Mouse (Mus musculus) C2C12 (cell line): ENCODE measurements around the gene Exoc8. TPM values are rescaled to one million over a fixed set of nuclear protein-coding genes. Genes with fewer than 3 reads are reported as not detected.

ENCODE experiments used
- H3K27me3 ChIP-seq: one replicate; pipeline ENCODE4 v1.6.1; 2011; ENCODE audit not compliant: control insufficient read depth, insufficient read depth, insufficient read length
- H3K36me3 ChIP-seq: one replicate; pipeline ENCODE4 v1.6.1; 2011; ENCODE audit not compliant: control insufficient read depth, insufficient read depth
- H3K4me3 ChIP-seq: one replicate; pipeline ENCODE4 v1.5.1; 2011; ENCODE audit warnings: mild to moderate bottlenecking, control low read depth; ENCODE audit not compliant: poor library complexity, insufficient read depth, severe bottlenecking
- H3K79me2 ChIP-seq: one replicate; pipeline ENCODE4 v1.6.1; 2011; ENCODE audit not compliant: control insufficient read depth, insufficient read depth
- H3K79me3 ChIP-seq: one replicate; pipeline ENCODE4 v1.6.1; 2011; ENCODE audit warnings: low read depth, control low read depth
- H3ac ChIP-seq: one replicate; pipeline ENCODE3; 2011; ENCODE audit warnings: low read depth; ENCODE audit not compliant: control insufficient read depth, insufficient read length
- CEBPB ChIP-seq: IDR thresholded peaks from one replicate; pipeline ENCODE4 v1.6.1; 2011; ENCODE audit warnings: low read depth, mild to moderate bottlenecking, control low read depth, moderate library complexity
- CTCF ChIP-seq: IDR thresholded peaks from one replicate; pipeline ENCODE4 v1.5.1; 2011; ENCODE audit not compliant: control insufficient read depth, insufficient read depth, insufficient read length
- FOSL1 ChIP-seq: IDR thresholded peaks from one replicate; pipeline ENCODE4 v1.8.0; 2011; ENCODE audit warnings: mild to moderate bottlenecking, low read length; ENCODE audit not compliant: poor library complexity, insufficient read depth, severe bottlenecking
- MAX ChIP-seq: IDR thresholded peaks from one replicate; pipeline ENCODE4 v1.6.1; 2011; ENCODE audit warnings: mild to moderate bottlenecking, control low read depth
- MYOD1 ChIP-seq: IDR thresholded peaks from one replicate; pipeline ENCODE4 v1.6.1; 2011; ENCODE audit warnings: low read depth; ENCODE audit not compliant: control insufficient read depth, insufficient read length
- MYOG ChIP-seq: IDR thresholded peaks from one replicate; pipeline ENCODE4 v1.6.1; 2011; ENCODE audit not compliant: control insufficient read depth, insufficient read length; ENCODE audit errors: extremely low read depth
- USF1 ChIP-seq: IDR thresholded peaks from one replicate; pipeline ENCODE4 v1.6.1; 2011; ENCODE audit warnings: low read depth, mild to moderate bottlenecking, control low read depth, moderate library complexity
- polyA plus RNA-seq: library from polyadenylated mRNA; unstranded; fragments of >200 nt; fragmentation: generic; extraction: Trizol; gene quantifications from one replicate; pipeline ENCODE4 v1.2.1, GENCODE M21; 2012; ENCODE audit warnings: missing spikeins

Exoc8 gene
- polyA plus RNA-seq, 1 experiment, result 10.7 TPM

DNA sequence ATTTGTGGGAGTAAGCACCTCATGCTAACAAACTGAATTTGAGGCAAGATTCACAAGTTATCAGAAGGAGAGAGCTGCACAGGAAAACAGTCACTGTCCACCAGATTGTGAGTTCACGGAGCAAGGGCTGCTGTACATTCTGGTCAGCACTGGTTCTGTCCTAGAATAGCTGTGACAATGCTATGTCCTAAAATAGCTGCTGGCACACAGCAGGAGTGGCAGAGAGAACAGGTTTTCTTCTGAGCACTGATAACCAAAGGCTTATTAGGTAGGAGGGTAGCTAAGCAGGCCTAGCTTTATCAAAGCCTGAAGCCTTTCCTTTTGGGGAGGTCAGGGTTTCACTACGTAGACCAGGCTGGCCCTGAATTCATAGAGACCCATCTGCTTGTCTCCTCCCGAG is 37.3 kb downstream of the Exoc8 start:
- Histone ChIP-seq H3K36me3 (peaks cover 52% of the 10 kb centered on the region), H3K79me3 (peaks cover 65% of the 10 kb centered on the region), H3K27me3 (no peaks in the 10 kb centered on the region), H3ac (no peak overlapping the region), H3K79me2 (peaks cover 97% of the 10 kb centered on the region), H3K4me3 (no peak overlapping the region)
- TF ChIP-seq MYOD1 (no peak), CTCF (no peak), MAX (no peak), FOSL1 (no peak)

DNA sequence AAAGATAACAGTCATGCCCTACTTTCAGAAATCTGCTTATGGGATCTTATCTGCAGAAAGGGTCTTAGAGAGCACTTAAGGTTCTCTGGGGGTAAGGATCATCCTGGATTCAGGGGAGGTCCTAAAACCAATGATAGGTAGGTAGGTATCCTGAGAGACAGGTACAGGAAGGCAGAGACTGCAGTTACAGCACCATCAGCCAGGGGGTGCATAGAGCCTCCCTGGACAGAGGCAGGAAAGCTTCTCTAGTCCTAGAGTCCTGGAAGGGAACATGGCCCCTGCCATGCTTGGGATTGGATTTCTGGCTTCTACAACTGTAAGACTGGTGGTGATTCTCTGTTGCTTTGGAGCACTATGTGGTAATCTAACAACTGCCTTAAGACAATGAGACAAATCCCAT is 38.0 kb downstream of the Exoc8 start:
- Histone ChIP-seq H3ac (no peak overlapping the region), H3K36me3 (peaks cover 59% of the 10 kb centered on the region)
- no peak for TF ChIP-seq CTCF
- TF ChIP-seq MYOD1, result no peak
- no peak for TF ChIP-seq USF1
- no peak for TF ChIP-seq MAX
- TF ChIP-seq MYOG, result no peak
- TF ChIP-seq CEBPB, result no peak
- no peak for TF ChIP-seq FOSL1

DNA sequence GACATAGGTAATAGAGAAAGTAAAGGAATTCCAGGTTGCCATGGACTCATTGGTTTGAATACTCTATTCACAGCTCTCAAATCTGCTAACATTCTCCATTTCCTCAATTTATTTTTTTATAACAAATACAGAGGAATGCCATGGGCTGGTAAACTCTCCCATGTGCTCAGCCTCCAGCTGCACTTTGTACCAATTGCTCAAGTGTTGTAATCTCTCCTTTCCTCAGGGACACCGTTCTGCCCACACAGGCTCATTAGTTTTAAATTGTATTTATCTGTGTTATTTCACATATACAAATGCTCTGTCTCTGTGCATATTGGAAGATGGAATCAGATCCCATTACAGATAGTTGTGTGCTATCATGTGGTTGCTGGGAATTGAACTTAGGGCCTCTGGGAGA is 44.0 kb downstream of the Exoc8 start:
- H3K36me3 ChIP-seq, result peaks cover 57% of the 10 kb centered on the region

More for the DNA sequence above, 38.0 kb downstream of the Exoc8 start:
- Histone ChIP-seq H3K79me2 (peaks cover 97% of the 10 kb centered on the region), H3K27me3 (no peaks in the 10 kb centered on the region), H3K79me3 (peaks cover 65% of the 10 kb centered on the region), H3K4me3 (no peak overlapping the region)

DNA sequence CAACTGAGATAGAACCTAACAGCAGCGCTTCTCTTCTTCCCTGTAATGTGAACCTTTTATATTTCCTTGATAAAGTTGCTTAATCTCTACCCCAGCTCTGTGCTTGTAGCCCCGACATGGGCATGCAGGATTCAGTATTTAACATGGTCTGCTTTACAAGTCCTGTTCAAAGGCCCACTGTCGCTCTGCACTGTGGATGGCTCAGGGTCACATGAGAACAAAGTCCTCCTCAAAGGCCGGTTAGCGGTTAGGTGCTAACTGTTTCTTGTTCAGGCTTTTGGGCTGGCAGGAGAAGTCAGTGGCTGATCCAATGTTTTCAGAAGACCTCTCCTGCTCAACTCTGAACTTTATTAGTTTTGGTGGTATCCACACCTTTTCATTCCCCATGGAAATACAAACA is 51.9 kb downstream of the Exoc8 start:
- H3K79me3 ChIP-seq, result peaks cover 4% of the 10 kb centered on the region
- H3K27me3 ChIP-seq, result no peaks in the 10 kb centered on the region
- no peak overlapping the region for H3K4me3 ChIP-seq
- TF ChIP-seq MAX (no peak), MYOG (no peak), CTCF (no peak), MYOD1 (no peak), CEBPB (no peak), USF1 (no peak), FOSL1 (no peak)
- peaks cover 27% of the 10 kb centered on the region for H3K36me3 ChIP-seq
- H3ac ChIP-seq, result no peak overlapping the region
- peaks cover 25% of the 10 kb centered on the region for H3K79me2 ChIP-seq

More for the DNA sequence above, 44.0 kb downstream of the Exoc8 start:
- no peak for TF ChIP-seq USF1
- TF ChIP-seq FOSL1, result no peak
- TF ChIP-seq CEBPB, result no peak
- TF ChIP-seq MAX, result no peak
- no peak for TF ChIP-seq MYOD1
- no peak for TF ChIP-seq CTCF
- TF ChIP-seq MYOG, result no peak
- no peak overlapping the region for H3ac ChIP-seq
- no peak overlapping the region for H3K4me3 ChIP-seq
- H3K79me2 ChIP-seq, result peaks cover 39% of the 10 kb centered on the region
- H3K27me3 ChIP-seq, result no peaks in the 10 kb centered on the region
- H3K79me3 ChIP-seq, result peaks cover 25% of the 10 kb centered on the region

DNA sequence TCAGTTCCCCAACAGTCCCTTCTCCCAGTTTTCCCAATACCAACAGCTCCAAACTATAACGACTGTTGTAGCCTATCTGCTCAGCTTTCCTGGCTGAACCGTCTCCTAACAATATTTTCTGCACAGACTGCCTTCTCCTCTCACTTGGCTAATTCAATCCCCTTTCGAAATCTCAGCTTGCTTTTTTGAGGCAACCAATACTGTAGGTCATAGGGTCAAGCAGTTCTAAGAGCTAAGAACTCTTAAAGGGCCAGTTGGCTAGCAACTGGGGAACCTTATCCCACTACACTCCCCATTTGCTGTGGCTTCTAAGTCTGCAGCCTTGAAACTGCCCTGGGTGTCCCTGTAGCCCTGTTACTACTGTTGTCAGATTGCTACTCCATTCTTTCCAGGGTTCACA is 52.4 kb downstream of the Exoc8 start:
- H3K36me3 ChIP-seq, result peaks cover 32% of the 10 kb centered on the region
- H3K79me3 ChIP-seq, result peaks cover 4% of the 10 kb centered on the region

More for the DNA sequence above, 52.4 kb downstream of the Exoc8 start:
- Histone ChIP-seq H3K79me2 (peaks cover 25% of the 10 kb centered on the region), H3K27me3 (no peaks in the 10 kb centered on the region), H3K4me3 (no peak overlapping the region), H3ac (no peak overlapping the region)
- no peak for TF ChIP-seq FOSL1
- no peak for TF ChIP-seq MAX
- no peak for TF ChIP-seq CTCF
- no peak for TF ChIP-seq USF1
- no peak for TF ChIP-seq CEBPB
- TF ChIP-seq MYOD1, result no peak
- TF ChIP-seq MYOG, result no peak

Other genes with a start within 250 kb of the Exoc8 start
- 52.1 TPM for gene 2310022B05Rik, start 234.3 kb downstream of the Exoc8 start, polyA plus RNA-seq
- gene Ttc13, start 175.7 kb downstream of the Exoc8 start, polyA plus RNA-seq, result 23.0 TPM
- gene Arv1, start 175.6 kb downstream of the Exoc8 start, polyA plus RNA-seq, result 11.4 TPM
- gene Fam89a, start 145.9 kb downstream of the Exoc8 start, polyA plus RNA-seq, result 1.5 TPM
- not detected for gene Trim67, start 104.6 kb downstream of the Exoc8 start, polyA plus RNA-seq
- 59.9 TPM for gene Gnpat, start 34.7 kb downstream of the Exoc8 start, polyA plus RNA-seq
- gene 2810004N23Rik, start 34.6 kb downstream of the Exoc8 start, polyA plus RNA-seq, result 27.9 TPM
- gene Sprtn, start 181 bp upstream of the Exoc8 start, polyA plus RNA-seq, result 9.1 TPM
- 29.7 TPM for gene Egln1, start 51.6 kb upstream of the Exoc8 start, polyA plus RNA-seq
- gene Tsnax, start 115.3 kb upstream of the Exoc8 start, polyA plus RNA-seq, result 50.9 TPM
- 0.12 TPM for gene Disc1, start 156.5 kb upstream of the Exoc8 start, polyA plus RNA-seq